Mouse (Mus musculus): ENCODE results near the gene Tapbpl.

- TF ChIP-seq CTCF (IDR thresholded peaks at IDR 0.05; ENCODE audit: extremely low read depth, insufficient read depth, low read length) (no peak), POLR2A (IDR thresholded peaks at IDR 0.05; ENCODE audit: extremely low read depth, insufficient read depth, low read length) (no peak)
Measured at GRCm38 (mm10) chr6:125240617-125241016, 9.0 kb upstream of the Tapbpl start.

Measured in cortical plate, adult 2 months (tissue).